Mouse (Mus musculus) layer of hippocampus, adult 11-12 months (tissue): ENCODE results near the gene Gpx5.

Experiments used
- DNase-seq: peaks from one replicate; pipeline ENCODE4 v3.0.0; 2022; ENCODE audit warnings: low spot score

The Gpx5 gene

GRCm38 (mm10) chr13:21292631-21293030 is at the start of gene Gpx5:
Gene Gpx5, minus strand, starts transcription at chr13:21292731.
- DNase-seq = no peak

GRCm38 (mm10) chr13:21327424-21327823 is 34.9 kb upstream of the Gpx5 start:
- no peak for DNase-seq

- peak; percentile 81 for DNase-seq
Observed at GRCm38 (mm10) chr13:21326657-21327211, 34.2 kb upstream of the Gpx5 start.

GRCm38 (mm10) chr13:21326191-21326590 is 33.7 kb upstream of the Gpx5 start:
- DNase-seq = no peak

GRCm38 (mm10) chr13:21323405-21323804 is 30.9 kb upstream of the Gpx5 start:
- no peak for DNase-seq

GRCm38 (mm10) chr13:21322509-21323375 is 30.2 kb upstream of the Gpx5 start:
- peak; percentile 57 for DNase-seq

- no peak for DNase-seq
Observed at GRCm38 (mm10) chr13:21321890-21322494, 29.5 kb upstream of the Gpx5 start.

- no peak for DNase-seq
Observed at GRCm38 (mm10) chr13:21320262-21320661, 27.7 kb upstream of the Gpx5 start.

GRCm38 (mm10) chr13:21313903-21314302 is 21.4 kb upstream of the Gpx5 start:
- DNase-seq = no peak

- no peak for DNase-seq
Observed at GRCm38 (mm10) chr13:21312854-21313253, 20.3 kb upstream of the Gpx5 start.

- no peak for DNase-seq
Observed at GRCm38 (mm10) chr13:21311926-21312325, 19.4 kb upstream of the Gpx5 start, which contains the start of gene Gpx6. Gene Gpx6, plus strand, starts transcription at chr13:21312125.

GRCm38 (mm10) chr13:21309788-21310187 is 17.3 kb upstream of the Gpx5 start:
- DNase-seq = no peak

GRCm38 (mm10) chr13:21304483-21305066 is 12.0 kb upstream of the Gpx5 start:
- DNase-seq = no peak

- no peak for DNase-seq
Observed at GRCm38 (mm10) chr13:21298557-21298956, 6.0 kb upstream of the Gpx5 start.

- peak; percentile 88 for DNase-seq
Observed at GRCm38 (mm10) chr13:21279559-21279958, 13.0 kb downstream of the Gpx5 start.

GRCm38 (mm10) chr13:21279076-21279475 is 13.5 kb downstream of the Gpx5 start:
- no peak for DNase-seq

GRCm38 (mm10) chr13:21276551-21276950 is 16.0 kb downstream of the Gpx5 start:
- DNase-seq = no peak

- DNase-seq = peak; percentile 86
Observed at GRCm38 (mm10) chr13:21275815-21276550, 16.5 kb downstream of the Gpx5 start.

- DNase-seq = peak; percentile 26
Observed at GRCm38 (mm10) chr13:21275021-21275814, 17.3 kb downstream of the Gpx5 start.

- DNase-seq = no peak
Observed at GRCm38 (mm10) chr13:21268262-21268661, 24.3 kb downstream of the Gpx5 start.

GRCm38 (mm10) chr13:21267541-21267940 is 25.0 kb downstream of the Gpx5 start:
- DNase-seq = no peak
